Mouse (Mus musculus) intestine, embryonic 14.5 days (tissue): ENCODE measurements at regions not wholly inside any gene's neighbourhood (a gene's known extent, or its start where the extent isn't known, plus 50 kb on each side); places are given as distances from the start of the nearest gene placed in this dataset.

Source experiments
- ATAC-seq: fragments of 200-750 bp; cut with Nextera tagmentation; replicated peaks from 2 replicates; pipeline ENCODE4 v1.8.0; 2017; ENCODE audit warnings: low read depth, moderate number of reproducible peaks, moderate TSS enrichment, moderate library complexity; ENCODE audit not compliant: low FRiP score, low TSS enrichment
- DNase-seq: peaks from one replicate; pipeline ENCODE4 v3.0.0-alpha.2; 2018; ENCODE audit warnings: low spot score
- H3K27ac ChIP-seq: fragments of 300-500 bp; sonication (generic); 2 replicates; pipeline ENCODE4 v1.5.1; 2014; ENCODE audit warnings: low read depth, mild to moderate bottlenecking, control low read depth
- H3K27me3 ChIP-seq: fragments of 300-500 bp; sonication (generic); replicated peaks from 2 replicates; pipeline ENCODE4 v1.6.1; 2014; ENCODE audit warnings: low read length, control low read depth; ENCODE audit not compliant: control insufficient read depth, insufficient read depth
- H3K36me3 ChIP-seq: fragments of 300-500 bp; sonication (generic); 2 replicates; pipeline ENCODE4 v1.6.1; 2014; ENCODE audit warnings: low read length, control low read depth; ENCODE audit not compliant: control insufficient read depth, insufficient read depth
- H3K4me1 ChIP-seq: fragments of 300-500 bp; sonication (generic); replicated peaks from 2 replicates; pipeline ENCODE4 v1.6.1; 2014; ENCODE audit warnings: low read length, control low read depth, mixed read lengths; ENCODE audit not compliant: control insufficient read depth, insufficient read depth
- H3K4me2 ChIP-seq: fragments of 300-500 bp; sonication (generic); 2 replicates; pipeline ENCODE4 v1.6.1; 2014; ENCODE audit warnings: low read length
- H3K4me3 ChIP-seq: fragments of 300-500 bp; sonication (generic); 2 replicates; pipeline ENCODE4 v1.5.1; 2014; ENCODE audit warnings: low read depth, low read length, control low read depth, mixed read lengths
- H3K9ac ChIP-seq: fragments of 300-500 bp; sonication (generic); 2 replicates; pipeline ENCODE4 v1.6.1; 2014; ENCODE audit warnings: mild to moderate bottlenecking, low read length
- H3K9me3 ChIP-seq: fragments of 300-500 bp; sonication (generic); 2 replicates; pipeline ENCODE4 v1.6.1; 2016; ENCODE audit warnings: low read length, control low read depth; ENCODE audit not compliant: control insufficient read depth
- WGBS: fragments of 180-500 bp; shearing (Covaris S2); extraction: QIAGEN DNeasy Blood & Tissue Kit; methylation state at CpG from one replicate; pipeline ENCODE4 v1.1.7; 2014; 5-methylcytosine and 5-hydroxymethylcytosine counted together

DNA sequence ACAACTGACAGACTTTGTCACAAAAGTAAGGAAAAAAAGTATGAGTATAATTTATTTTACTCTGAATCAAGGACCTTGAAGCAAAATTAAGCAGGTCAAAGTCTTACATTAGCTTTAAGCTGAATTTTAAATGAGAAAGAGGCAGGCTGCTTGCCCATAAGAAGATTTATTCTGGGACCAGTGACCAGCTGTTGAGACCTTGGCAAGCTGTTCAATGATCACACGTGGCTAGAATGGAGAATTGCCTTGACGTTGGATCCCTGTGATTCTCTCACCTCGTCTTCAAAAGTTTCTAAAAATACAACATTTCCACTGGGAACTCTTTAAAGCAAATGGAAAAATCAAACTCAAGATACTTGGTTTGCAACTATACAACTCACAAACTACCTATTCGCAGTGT, 177.3 kb downstream of the Usp46 start:
- 81% methylated on average over 4 of the region's 4 CpGs for WGBS
- Histone ChIP-seq H3K36me3 (no peaks in the 10 kb centered on the region), H3K27me3 (no peaks in the 10 kb centered on the region), H3K4me1 (no peaks in the 10 kb centered on the region), H3K27ac (no peak overlapping the region), H3K4me3 (no peak overlapping the region), H3K4me2 (no peak overlapping the region), H3K9ac (no peak overlapping the region), H3K9me3 (0 out of 2 replicates have a peak, but pooled peaks cover 2% of the 10 kb centered on the region)
- ATAC-seq (no peak), DNase-seq (no peak)

DNA sequence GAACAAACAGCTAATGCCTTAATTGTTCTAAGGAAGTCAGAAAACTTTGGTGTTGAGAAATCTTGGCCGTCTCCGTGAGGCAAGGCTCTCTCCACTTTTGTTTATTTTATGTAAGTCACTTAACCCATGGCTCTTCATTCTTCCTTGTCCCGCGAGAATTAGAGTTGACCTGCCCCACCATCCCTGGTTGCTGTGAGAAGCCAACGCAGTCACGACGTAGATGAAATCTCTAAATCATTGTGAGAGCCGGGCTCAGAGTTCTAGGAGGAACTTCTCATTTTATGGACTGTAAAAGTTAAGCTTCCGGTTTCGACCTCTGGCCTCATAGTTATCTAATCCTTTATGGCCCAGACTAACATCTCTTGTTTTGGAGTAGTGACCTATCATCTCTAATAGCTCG, 176.6 kb downstream of the Usp46 start:
- Histone ChIP-seq H3K9ac (no peak overlapping the region), H3K4me1 (no peaks in the 10 kb centered on the region), H3K4me3 (no peak overlapping the region), H3K27ac (no peak overlapping the region), H3K9me3 (0 out of 2 replicates have a peak, but pooled peaks cover 2% of the 10 kb centered on the region), H3K36me3 (no peaks in the 10 kb centered on the region), H3K4me2 (no peak overlapping the region), H3K27me3 (no peaks in the 10 kb centered on the region)
- ATAC-seq (no peak), DNase-seq (no peak)
- 55% methylated on average over 11 of the region's 11 CpGs for WGBS

- WGBS: 61% methylated on average over 4 of the region's 4 CpGs
- no peak for ATAC-seq
Measured at GRCm38 (mm10) chr5:73892440-73893225, 175.6 kb downstream of the Usp46 start.

DNA sequence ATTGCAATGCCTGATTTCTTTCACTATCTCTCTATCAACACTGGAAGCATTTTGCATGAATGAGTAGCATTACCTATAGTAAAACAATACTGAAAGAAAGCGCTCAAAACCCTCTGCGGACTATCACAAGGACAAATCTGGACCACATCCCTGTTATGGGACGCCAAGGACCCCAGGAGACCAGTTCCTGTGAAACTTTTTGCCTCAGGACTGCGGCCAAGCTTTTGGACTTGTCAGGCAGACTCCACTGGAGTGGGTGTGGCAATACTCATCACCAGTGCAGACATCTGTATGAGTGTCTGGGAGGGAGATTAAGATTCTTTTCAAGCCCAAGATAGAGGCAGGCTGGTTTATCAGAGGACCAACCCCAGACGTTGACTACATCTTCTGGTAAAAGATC, 173.0 kb downstream of the Usp46 start:
- Histone ChIP-seq H3K27me3 (no peaks in the 10 kb centered on the region), H3K36me3 (no peaks in the 10 kb centered on the region), H3K9ac (no peak overlapping the region), H3K4me1 (no peaks in the 10 kb centered on the region), H3K9me3 (0 out of 2 replicates have a peak, but pooled peaks cover 2% of the 10 kb centered on the region), H3K4me2 (no peak overlapping the region), H3K27ac (no peak overlapping the region), H3K4me3 (no peak overlapping the region)
- DNase-seq (no peak), ATAC-seq (no peak)
- WGBS: 95% methylated on average over 5 of the region's 5 CpGs

More at GRCm38 (mm10) chr5:73892440-73893225, 175.6 kb downstream of the Usp46 start:
- no peak for DNase-seq
- Histone ChIP-seq H3K4me2 (no peak overlapping the region), H3K9ac (no peak overlapping the region), H3K4me3 (no peak overlapping the region), H3K36me3 (no peaks in the 10 kb centered on the region), H3K4me1 (no peaks in the 10 kb centered on the region), H3K27me3 (no peaks in the 10 kb centered on the region), H3K27ac (no peak overlapping the region), H3K9me3 (0 out of 2 replicates have a peak, but pooled peaks cover 2% of the 10 kb centered on the region)

DNA sequence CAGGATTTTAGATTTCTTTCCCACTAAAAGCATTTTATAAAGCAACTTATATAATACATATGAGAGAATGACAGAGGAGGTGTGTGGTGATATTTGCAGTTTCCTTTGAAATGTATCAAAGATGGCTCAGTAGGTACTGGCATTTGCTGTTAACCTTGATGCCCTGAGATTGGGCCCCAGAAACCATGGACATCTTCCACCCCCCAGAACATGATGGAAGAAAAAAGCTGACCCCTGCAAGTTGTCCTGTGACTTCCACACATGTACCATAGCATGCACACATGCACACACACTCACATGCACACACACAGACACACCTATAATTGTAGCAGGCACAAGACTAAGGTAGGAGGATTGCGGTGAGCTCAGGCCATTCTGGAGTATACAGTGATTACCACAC, 171.4 kb downstream of the Usp46 start:
- DNase-seq: no peak
- Histone ChIP-seq H3K27ac (no peak overlapping the region), H3K36me3 (no peaks in the 10 kb centered on the region), H3K4me3 (no peak overlapping the region), H3K4me1 (no peaks in the 10 kb centered on the region), H3K27me3 (no peaks in the 10 kb centered on the region), H3K4me2 (no peak overlapping the region), H3K9me3 (0 out of 2 replicates have a peak, but pooled peaks cover 2% of the 10 kb centered on the region), H3K9ac (no peak overlapping the region)
- no peak for ATAC-seq
- WGBS: 100% methylated on average over 1 of the region's 1 CpGs

GRCm38 (mm10) chr5:73901651-73902050, 166.6 kb downstream of the Usp46 start:
- H3K36me3 ChIP-seq: no peaks in the 10 kb centered on the region
- no peak for ATAC-seq
- H3K4me2 ChIP-seq: no peak overlapping the region
- no peak overlapping the region for H3K4me3 ChIP-seq
- DNase-seq: no peak
- H3K9ac ChIP-seq: no peak overlapping the region
- peaks cover 3% of the 10 kb centered on the region; the same call in 1 of the 2 replicates for H3K4me1 ChIP-seq
- H3K27ac ChIP-seq: no peak overlapping the region
- 100% methylated on average over 1 of the region's 1 CpGs for WGBS
- H3K27me3 ChIP-seq: no peaks in the 10 kb centered on the region
- H3K9me3 ChIP-seq: no peaks in the 10 kb centered on the region

DNA sequence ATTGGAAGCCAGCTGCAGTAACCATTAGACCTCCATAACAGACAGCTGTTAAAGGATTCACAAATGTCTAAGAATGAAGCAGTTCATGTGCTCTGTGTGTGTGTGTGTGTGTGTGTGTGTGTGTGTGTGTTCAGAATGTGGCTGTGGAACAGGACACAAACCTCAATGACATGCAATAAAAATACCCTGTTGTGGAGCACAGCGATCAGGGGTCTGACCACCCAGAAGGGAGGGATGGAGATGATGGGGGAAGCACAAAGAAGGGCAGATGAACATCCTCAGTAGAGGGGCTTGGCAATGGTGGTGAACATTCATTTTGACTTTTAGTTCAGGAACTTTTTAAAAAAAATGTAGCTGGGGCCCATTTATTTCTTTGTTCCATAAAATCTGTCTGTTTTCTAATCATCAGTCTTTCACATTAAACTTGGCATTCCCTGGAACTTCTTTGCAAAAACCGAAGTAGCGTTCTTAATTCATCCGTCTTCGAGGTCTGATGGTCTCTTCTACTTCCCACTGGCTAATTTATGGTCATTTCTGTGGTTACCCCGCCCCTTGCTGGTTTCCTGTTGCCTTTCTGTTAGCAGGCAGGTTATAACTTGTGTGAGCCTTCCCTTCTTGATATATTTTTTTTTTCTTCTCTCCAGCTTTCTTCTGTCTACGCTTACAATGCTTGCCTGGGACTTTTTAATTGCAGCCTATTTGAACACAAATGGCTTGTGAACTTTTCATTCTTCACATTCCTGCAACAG, 165.6 kb downstream of the Usp46 start:
- no peak for DNase-seq
- Histone ChIP-seq H3K27me3 (no peaks in the 10 kb centered on the region), H3K36me3 (no peaks in the 10 kb centered on the region), H3K4me1 (peaks cover 3% of the 10 kb centered on the region; the same call in 1 of the 2 replicates), H3K4me2 (no peak overlapping the region), H3K27ac (0 out of 2 replicates have a peak overlapping the region, but pooled peaks have one; percentile 36), H3K9ac (no peak overlapping the region), H3K4me3 (no peak overlapping the region), H3K9me3 (no peaks in the 10 kb centered on the region)
- no peak for ATAC-seq
- WGBS: 37% methylated on average over 7 of the region's 7 CpGs

DNA sequence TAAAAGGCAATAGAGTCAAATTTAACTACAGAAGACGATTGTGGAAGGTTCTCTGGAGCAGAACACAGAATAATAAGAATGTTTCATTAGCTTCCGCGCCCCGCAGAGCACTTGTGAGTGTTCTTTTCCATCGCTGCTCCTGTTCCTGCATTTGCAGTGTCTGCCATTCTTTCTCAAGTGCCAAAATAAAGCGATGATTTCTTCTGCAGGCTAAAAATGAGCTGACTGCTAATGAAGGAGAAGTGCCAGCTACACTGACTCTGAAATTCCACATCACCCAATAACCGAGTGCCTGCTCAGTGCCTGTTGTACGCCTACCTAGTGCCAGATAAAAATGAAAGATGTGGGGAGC, 165.0 kb downstream of the Usp46 start:
- WGBS: 61% methylated on average over 8 of the region's 8 CpGs
- H3K4me3 ChIP-seq: no peak overlapping the region
- H3K36me3 ChIP-seq: no peaks in the 10 kb centered on the region
- 0 out of 2 replicates have a peak overlapping the region, but pooled peaks have one; percentile 36 for H3K27ac ChIP-seq
- no peak overlapping the region for H3K9ac ChIP-seq
- H3K9me3 ChIP-seq: no peaks in the 10 kb centered on the region
- H3K27me3 ChIP-seq: no peaks in the 10 kb centered on the region
- ATAC-seq (no peak), DNase-seq (no peak)
- no peak overlapping the region for H3K4me2 ChIP-seq
- peaks cover 3% of the 10 kb centered on the region; the same call in 1 of the 2 replicates for H3K4me1 ChIP-seq
